Mouse (Mus musculus) frontal cortex, postnatal 10 days (tissue): ENCODE measurements around the gene Map1b.

Source experiments
- DNase-seq, 2 experiments: peaks; one replicate each; pipeline ENCODE4 v3.0.0; 2022; ENCODE audit warnings: low spot score in 2 of 2, mixed read lengths in 1 of 2

The Map1b gene

DNA sequence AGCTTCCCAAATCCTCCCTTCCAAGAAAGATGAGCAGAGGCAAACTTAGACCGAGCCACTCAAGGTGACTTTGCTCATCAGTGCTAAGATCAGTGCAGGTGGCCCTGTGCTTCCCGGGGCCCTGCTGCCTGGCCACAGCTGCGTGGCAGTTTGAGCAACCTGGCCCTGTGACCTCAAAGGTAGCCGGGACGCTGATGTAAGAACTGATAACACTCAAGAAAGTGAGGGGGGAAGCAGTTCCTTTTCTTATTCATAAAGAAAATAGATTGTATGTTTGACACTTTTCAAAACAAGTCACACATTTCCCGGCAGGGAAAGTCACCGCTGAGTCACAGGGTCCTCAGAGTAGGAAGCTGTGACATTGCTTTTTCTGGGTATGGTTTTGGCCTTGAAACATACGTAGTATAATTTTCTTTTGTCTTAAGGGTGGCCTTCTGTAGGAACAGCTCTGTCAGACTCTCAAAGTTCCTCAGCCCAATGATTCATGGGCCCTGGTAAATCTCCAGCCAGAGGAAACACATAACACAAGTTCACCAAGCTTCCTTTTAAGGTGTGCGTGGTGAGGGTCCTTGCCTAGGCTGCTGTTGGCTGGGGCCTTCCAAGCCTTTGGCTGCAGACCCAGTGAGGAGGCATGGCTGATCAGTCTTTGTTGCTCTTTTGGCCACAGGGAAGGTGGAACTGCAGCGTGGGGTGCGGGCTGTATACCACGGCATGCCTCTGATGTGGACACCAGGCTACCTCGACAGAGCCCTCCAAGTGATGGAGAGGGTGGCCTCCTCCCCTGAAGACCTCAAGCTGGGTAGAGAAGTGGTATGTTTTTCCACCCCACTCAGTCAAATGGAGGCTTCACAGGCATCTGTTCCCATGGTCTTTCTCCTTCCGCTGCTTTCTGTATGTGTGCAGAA, 105.5 kb downstream of the Map1b start:
- no peak for DNase-seq

GRCm38 (mm10) chr13:99409216-99409615, 107.1 kb downstream of the Map1b start:
- no peak for DNase-seq

- DNase-seq, result no peak
Measured at GRCm38 (mm10) chr13:99399373-99399772, 117.0 kb downstream of the Map1b start.

DNA sequence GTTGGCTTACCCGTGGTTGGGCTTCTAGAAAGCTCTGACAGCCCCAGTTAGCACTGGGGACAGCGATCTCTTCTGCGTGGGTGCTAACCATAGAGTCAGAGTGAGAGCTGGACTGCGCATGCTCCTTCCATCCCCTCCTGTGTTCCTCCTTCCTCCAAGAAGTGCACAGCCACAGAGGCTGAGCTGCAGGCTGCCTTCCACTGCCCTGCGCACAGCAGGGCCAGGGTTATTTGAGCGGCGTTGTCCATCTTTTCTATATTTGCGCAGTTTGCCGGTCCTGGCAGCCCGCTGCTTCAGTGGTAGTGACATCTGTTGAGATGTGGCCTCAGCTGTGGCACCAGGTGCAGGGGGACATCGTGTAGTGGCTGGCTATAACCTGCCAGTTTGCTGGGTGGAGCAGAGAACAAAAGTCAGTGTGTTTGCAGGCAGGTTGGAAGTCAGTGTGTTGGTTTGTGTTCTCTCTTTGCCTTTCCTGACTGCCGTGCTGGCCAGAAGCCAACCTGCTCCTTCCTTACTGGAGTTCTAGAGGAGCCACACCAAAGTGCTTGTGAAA, 118.1 kb downstream of the Map1b start:
- no peak for DNase-seq

DNA sequence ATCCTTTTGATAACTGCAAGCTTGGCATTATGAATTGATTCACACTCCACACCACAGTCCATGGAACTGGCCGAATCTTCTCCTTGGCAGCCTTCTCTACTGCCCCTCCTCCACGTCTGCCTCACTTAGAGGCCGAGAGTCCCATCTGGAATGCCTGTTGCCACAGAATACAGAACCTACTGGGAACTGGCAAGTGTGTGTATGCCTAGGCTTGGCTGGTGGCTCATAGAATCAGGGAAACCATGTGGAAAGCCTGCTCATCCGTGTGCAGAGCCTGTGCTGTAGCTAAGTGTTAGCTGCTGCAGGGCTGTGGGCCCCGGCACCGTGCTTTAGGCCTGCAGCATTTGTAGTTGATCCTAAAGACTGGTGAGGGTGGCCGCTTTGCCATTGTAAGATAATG, 119.1 kb downstream of the Map1b start:
- DNase-seq, result no peak

DNA sequence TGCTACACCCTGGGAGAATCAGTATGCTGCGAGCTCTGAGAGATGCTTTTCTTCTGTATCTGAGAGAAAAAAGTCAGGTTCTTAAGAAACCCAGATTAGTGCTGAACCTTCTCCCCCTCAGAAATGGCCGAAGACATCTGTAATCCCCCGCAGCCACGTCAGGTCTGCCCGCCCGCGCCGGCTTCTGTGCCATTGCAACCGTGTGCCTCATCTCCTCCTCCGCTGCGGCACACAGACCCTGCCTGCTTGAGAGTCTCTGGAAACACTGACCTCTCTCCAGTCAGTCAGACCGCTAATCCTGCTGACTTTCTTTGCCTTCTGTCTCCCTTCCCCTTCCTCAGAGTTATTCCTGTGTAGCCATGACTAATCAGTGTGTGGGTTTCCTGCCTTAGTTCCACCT, 120.8 kb downstream of the Map1b start:
- no peak for DNase-seq

DNA sequence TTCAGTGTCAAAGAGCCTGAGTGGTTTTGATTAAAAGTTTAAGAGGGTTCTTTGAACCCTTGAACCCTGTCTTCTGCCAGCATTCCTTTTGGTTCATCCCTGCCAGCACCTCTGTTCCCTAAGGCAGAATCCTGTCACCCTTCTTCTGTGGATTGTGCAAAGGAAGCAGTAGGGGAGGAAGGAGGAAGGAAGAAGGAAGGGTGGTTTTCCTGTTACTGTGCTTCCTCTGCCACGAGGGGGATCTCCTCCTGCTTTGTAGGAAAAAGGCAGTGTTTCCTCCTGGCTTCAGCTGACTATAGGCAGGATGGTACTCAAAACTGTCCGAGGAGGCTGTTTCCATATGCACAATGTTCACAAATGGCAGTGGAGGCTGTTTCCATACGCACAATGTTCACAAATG, 121.6 kb downstream of the Map1b start:
- no peak for DNase-seq

DNA sequence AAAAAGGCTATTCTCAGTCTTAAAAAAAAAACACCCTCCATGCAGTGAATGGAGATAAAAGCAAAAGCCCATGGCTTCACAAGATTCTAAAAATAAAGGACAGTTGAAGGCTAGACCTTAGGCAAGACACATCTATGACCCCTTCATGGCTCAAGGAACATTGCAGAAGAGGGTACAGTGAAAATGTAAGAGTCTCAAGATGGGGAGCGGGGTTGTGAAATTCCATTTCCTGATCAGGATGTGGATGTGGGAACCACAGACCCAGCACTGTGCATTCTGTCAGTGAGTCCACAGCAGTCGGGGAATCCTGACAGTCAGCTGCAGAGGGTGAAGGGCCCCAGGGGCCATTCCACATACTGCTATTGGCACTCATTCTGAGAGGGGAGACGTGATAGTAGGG, 123.2 kb downstream of the Map1b start:
- DNase-seq, result no peak

DNA sequence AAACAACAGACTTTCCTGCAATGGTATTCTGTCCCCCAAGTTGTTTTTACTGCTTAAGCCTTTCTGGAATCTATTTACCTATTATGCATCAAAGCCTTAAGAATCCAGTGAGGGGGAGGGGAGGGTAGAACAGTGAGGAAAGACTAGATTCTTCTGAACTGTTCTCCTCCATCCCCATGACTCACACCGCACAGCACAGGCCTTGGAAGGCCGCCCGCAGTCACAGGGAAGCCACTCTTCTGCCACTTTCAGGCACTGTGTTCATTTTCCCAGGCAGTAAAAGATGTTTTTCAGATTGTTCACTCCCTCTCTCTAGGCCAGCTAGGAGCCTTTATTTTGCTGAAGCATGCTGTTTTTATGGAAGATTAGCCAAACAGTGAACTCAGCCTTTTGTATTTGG, 124.9 kb downstream of the Map1b start:
- DNase-seq, result no peak

DNA sequence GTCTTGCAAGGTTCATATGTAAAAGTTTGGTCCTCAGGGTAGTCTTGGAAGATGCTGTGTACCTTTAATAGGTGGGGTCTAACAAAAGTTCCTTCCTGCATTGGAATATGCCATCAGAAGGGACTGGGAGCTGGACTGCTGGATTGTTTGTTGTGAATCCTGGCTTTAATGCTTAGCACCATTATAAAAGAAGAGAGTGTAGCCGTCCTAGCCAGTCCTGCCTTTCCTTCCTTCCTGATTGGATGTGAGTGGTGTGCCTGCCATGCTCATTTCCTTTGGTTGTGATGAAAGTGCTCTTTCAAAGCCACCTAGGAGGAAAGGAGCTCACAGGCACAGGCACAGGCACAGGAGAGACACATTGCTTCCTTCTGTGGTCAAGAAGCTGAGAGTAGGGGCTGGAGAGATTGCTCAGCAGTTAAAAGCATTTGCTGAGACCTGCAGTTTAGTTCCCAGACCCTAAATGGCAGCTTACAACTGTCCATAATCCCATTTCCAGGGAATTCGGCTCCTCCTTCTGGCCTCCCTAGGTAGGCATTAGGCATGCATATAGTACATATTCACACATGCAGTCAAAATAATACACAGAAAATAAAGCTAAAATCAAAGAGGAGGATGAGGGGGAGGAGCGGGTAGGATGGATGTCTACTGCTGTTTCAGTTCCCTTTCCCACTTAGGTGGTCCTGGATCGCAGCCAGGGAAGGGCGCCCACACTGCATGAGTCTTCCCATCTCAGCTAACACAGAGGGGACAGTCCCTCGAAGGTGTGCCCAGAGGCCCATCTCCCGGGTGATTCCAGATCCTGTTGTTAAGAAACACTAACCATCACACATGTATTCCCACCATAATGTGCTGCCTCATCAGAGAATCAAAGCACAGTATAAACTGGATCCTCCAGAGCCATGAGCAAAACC, 128.2 kb downstream of the Map1b start:
- DNase-seq, result no peak

- no peak for DNase-seq
Measured at GRCm38 (mm10) chr13:99386341-99386740, 130.0 kb downstream of the Map1b start.

DNA sequence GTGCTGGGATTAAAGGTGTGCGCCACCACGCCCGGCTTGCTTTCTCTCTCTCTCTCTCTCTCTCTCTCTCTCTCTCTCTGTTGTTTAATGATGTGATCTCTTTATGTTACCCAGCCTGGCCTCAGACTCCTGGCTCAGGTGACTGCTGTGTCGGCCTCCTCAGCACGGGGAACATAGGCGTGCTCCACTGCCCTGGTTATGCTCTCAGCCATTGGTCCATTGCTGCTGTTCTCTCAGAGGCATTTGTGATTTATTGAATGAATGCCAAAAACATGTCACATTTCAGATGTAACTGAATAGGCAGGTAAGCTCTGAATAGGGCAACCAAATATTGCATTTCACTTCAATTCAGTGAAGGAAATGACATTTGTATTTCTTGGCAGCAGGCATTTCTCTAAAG, 130.4 kb downstream of the Map1b start:
- no peak for DNase-seq

GRCm38 (mm10) chr13:99384555-99385203, 131.7 kb downstream of the Map1b start:
- no peak for DNase-seq

DNA sequence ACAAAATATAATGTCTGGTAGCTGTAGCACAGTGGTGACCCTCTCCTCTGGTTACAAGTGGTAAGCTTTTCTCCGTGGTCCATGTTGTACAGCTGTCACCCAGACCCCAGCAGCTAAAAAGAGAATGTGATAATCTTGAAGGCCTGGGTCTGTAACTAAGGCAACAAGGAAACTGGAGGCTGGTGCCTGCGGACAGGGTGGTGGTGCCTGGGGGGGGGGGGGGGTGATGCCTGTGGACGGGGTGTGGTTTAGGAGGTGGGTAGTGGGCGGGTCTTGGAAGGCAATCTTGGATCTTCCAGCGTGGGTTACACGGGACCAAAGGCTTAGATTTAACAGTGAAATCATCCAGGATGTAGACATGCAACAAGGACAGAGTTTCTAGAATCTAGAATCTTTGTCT, 134.0 kb downstream of the Map1b start:
- no peak for DNase-seq

DNA sequence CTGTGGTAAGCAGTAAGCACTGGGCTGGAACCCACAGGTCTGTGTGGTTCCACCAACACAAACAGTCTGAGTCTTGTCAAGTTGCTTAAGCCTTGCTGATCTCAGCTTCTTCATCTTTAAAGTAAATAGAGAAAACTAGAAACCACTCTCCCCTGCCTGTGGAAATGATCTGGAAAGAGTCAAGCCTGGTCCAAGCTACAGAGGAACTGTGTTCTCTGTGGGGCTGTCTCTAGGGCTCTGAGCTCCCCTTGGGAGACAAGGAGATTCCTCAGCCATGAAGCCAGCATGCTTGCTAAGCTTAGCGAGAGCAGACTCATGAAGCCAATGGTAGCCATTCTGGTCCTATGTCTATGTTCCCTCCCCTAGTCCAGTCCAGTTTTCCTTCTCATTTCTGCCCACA, 138.1 kb downstream of the Map1b start:
- no peak for DNase-seq

DNA sequence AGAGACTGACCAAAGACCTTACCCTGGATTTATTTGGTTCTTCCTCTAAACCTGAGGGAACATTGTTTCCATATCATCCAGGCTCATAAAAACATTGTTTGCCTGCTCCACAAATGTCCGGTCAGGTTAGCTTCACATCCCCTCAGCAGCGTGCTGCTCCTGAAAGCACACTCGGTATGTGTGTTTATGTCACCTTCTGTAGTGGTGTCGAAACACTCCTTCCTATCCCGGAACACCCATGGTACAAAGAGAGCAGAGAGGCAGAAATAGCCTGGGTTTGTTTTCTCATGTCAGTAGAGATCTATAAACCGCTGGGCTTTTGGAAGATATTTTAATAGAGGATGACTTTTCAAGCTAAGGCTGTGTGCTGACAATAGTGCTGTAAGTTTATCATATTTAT, 139.3 kb downstream of the Map1b start:
- no peak for DNase-seq

- DNase-seq, result peak; percentile 33 to 75
Measured at GRCm38 (mm10) chr13:99375550-99375949, 140.8 kb downstream of the Map1b start.

GRCm38 (mm10) chr13:99374191-99374590, 142.1 kb downstream of the Map1b start:
- no peak for DNase-seq

- DNase-seq, result no peak
Measured at GRCm38 (mm10) chr13:99373684-99374083, 142.7 kb downstream of the Map1b start.
